Mouse (Mus musculus) intestine, embryonic 15.5 days (tissue): ENCODE measurements around the gene Agpat1. TPM values are rescaled to one million over a fixed set of nuclear protein-coding genes. Genes with fewer than 3 reads are reported as not detected.

Experiments used
- ATAC-seq: fragments of 200-750 bp; cut with Nextera tagmentation; 2 replicates; pipeline ENCODE4 v1.8.0; 2017; ENCODE audit warnings: moderate TSS enrichment, moderate library complexity
- H3K27ac ChIP-seq: fragments of 300-500 bp; sonication (generic); 2 replicates; pipeline ENCODE4 v1.5.1; 2015; ENCODE audit warnings: mild to moderate bottlenecking, inconsistent platforms
- H3K27me3 ChIP-seq: fragments of 300-500 bp; sonication (generic); replicated peaks from 2 replicates; pipeline ENCODE4 v1.6.1; 2015; ENCODE audit warnings: inconsistent platforms
- H3K36me3 ChIP-seq: fragments of 300-500 bp; sonication (generic); 2 replicates; pipeline ENCODE4 v1.6.1; 2015; ENCODE audit warnings: inconsistent platforms
- H3K4me1 ChIP-seq: fragments of 300-500 bp; sonication (generic); replicated peaks from 2 replicates; pipeline ENCODE4 v1.6.1; 2015; ENCODE audit warnings: inconsistent platforms
- H3K4me2 ChIP-seq: fragments of 300-500 bp; sonication (generic); replicated peaks from 2 replicates; pipeline ENCODE4 v1.6.1; 2015; ENCODE audit warnings: mild to moderate bottlenecking, inconsistent platforms
- H3K4me3 ChIP-seq: fragments of 300-500 bp; sonication (generic); replicated peaks from 2 replicates; pipeline ENCODE4 v1.5.1; 2015; ENCODE audit warnings: inconsistent platforms
- H3K9ac ChIP-seq: fragments of 300-500 bp; sonication (generic); 2 replicates; pipeline ENCODE4 v1.6.1; 2015; ENCODE audit warnings: inconsistent platforms
- H3K9me3 ChIP-seq: fragments of 300-500 bp; sonication (generic); 2 replicates; pipeline ENCODE4 v1.6.1; 2016; ENCODE audit warnings: inconsistent platforms
- WGBS: fragments of 180-500 bp; shearing (Covaris S2); methylation state at CpG from one replicate; pipeline ENCODE4 v1.1.7; 2015; 5-methylcytosine and 5-hydroxymethylcytosine counted together
- polyA plus RNA-seq: library from polyadenylated mRNA; unstranded; fragments of >200 nt; fragmentation: Nextera tagmentation; extraction: Ambion mirVana; gene quantifications from 2 replicates; pipeline ENCODE4 v1.2.1, GENCODE M21; 2015

Agpat1 gene
- polyA plus RNA-seq, 1 experiment from 2014 or later = 51.2 TPM

- ATAC-seq = no peak
- Histone ChIP-seq H3K4me1 (peaks cover 32% of the 10 kb centered on the region), H3K27me3 (no peaks in the 10 kb centered on the region), H3K9me3 (no peaks in the 10 kb centered on the region), H3K4me3 (no peak overlapping the region), H3K9ac (no peak overlapping the region), H3K27ac (no peak overlapping the region), H3K36me3 (0 out of 2 replicates have a peak, but pooled peaks cover 5% of the 10 kb centered on the region), H3K4me2 (no peak overlapping the region)
- WGBS = 76% methylated on average over 10 of the region's 10 CpGs
These were observed 39.9 kb downstream of the Agpat1 start for GRCm38 (mm10) chr17:34643944-34644343.

GRCm38 (mm10) chr17:34644608-34645007 is 40.5 kb downstream of the Agpat1 start, which contains the start of gene Fkbpl:
Gene Fkbpl (plus strand): TSS chr17:34644764.
- peak; percentile 80 for ATAC-seq
- H3K4me2 ChIP-seq = peak within 1 kb of the TSS; percentile 68
- H3K9ac ChIP-seq = peak within 1 kb of the TSS; percentile 68
- H3K4me1 ChIP-seq = peaks cover 32% of the 10 kb centered on the region
- no peaks in the 10 kb centered on the region for H3K9me3 ChIP-seq
- WGBS = under 1% methylated on average over 16 of the region's 16 CpGs
- peak within 1 kb of the TSS; percentile 66; the same call in 1 of the 2 replicates for H3K27ac ChIP-seq
- peaks cover 5% of the 10 kb centered on the region; the same call in 1 of the 2 replicates for H3K36me3 ChIP-seq
- H3K4me3 ChIP-seq = peak within 1 kb of the TSS; percentile 55
- H3K27me3 ChIP-seq = no peaks in the 10 kb centered on the region

- Histone ChIP-seq H3K9ac (peak overlapping the region; percentile 68), H3K36me3 (peaks cover 7% of the 10 kb centered on the region), H3K9me3 (no peaks in the 10 kb centered on the region), H3K4me2 (peak overlapping the region; percentile 68), H3K4me3 (peak overlapping the region; percentile 55), H3K27ac (0 out of 2 replicates have a peak overlapping the region, but pooled peaks have one; percentile 66), H3K4me1 (peaks cover 32% of the 10 kb centered on the region), H3K27me3 (no peaks in the 10 kb centered on the region)
- 40% methylated on average over 10 of the region's 10 CpGs for WGBS
- ATAC-seq = no peak
These were observed 41.3 kb downstream of the Agpat1 start for GRCm38 (mm10) chr17:34645256-34645829.

- Histone ChIP-seq H3K27me3 (no peaks in the 10 kb centered on the region), H3K27ac (no peak overlapping the region), H3K4me3 (no peak overlapping the region), H3K4me1 (peaks cover 28% of the 10 kb centered on the region), H3K4me2 (peak overlapping the region; percentile 68), H3K9ac (no peak overlapping the region), H3K36me3 (peaks cover 7% of the 10 kb centered on the region), H3K9me3 (no peaks in the 10 kb centered on the region)
- 91% methylated on average over 30 of the region's 30 CpGs for WGBS
- ATAC-seq = no peak
These were observed 41.9 kb downstream of the Agpat1 start for GRCm38 (mm10) chr17:34645831-34646511.

- H3K27ac ChIP-seq = peak within 1 kb of the TSS; percentile 71
- peak; percentile 97 for ATAC-seq
- H3K9me3 ChIP-seq = no peaks in the 10 kb centered on the region
- no peaks in the 10 kb centered on the region for H3K27me3 ChIP-seq
- peak within 1 kb of the TSS; percentile 89 for H3K4me2 ChIP-seq
- peaks cover 11% of the 10 kb centered on the region for H3K36me3 ChIP-seq
- H3K9ac ChIP-seq = peak within 1 kb of the TSS; percentile 90
- H3K4me3 ChIP-seq = peak within 1 kb of the TSS; percentile 97
- peaks cover 23% of the 10 kb centered on the region for H3K4me1 ChIP-seq
- WGBS = under 1% methylated on average over 66 of the region's 66 CpGs
These were observed 43.1 kb downstream of the Agpat1 start, which contains the start of gene Atf6b for GRCm38 (mm10) chr17:34646906-34647787. Gene Atf6b (plus strand): TSS chr17:34647146.

GRCm38 (mm10) chr17:34648141-34648890 is 44.3 kb downstream of the Agpat1 start:
- Histone ChIP-seq H3K27me3 (no peaks in the 10 kb centered on the region), H3K27ac (no peak overlapping the region), H3K4me1 (peaks cover 23% of the 10 kb centered on the region), H3K36me3 (peaks cover 11% of the 10 kb centered on the region), H3K9ac (no peak overlapping the region; the same call in 1 of the 2 replicates), H3K9me3 (no peaks in the 10 kb centered on the region), H3K4me3 (peak overlapping the region; percentile 97; the same call in 1 of the 2 replicates), H3K4me2 (peak overlapping the region; percentile 89)
- WGBS = 83% methylated on average over 16 of the region's 16 CpGs
- ATAC-seq = no peak

- no peak overlapping the region for H3K4me2 ChIP-seq
- no peaks in the 10 kb centered on the region for H3K9me3 ChIP-seq
- peaks cover 20% of the 10 kb centered on the region for H3K4me1 ChIP-seq
- no peak overlapping the region for H3K4me3 ChIP-seq
- H3K27ac ChIP-seq = no peak overlapping the region
- peaks cover 11% of the 10 kb centered on the region for H3K36me3 ChIP-seq
- no peaks in the 10 kb centered on the region for H3K27me3 ChIP-seq
- H3K9ac ChIP-seq = no peak overlapping the region
- ATAC-seq = no peak
- WGBS = 88% methylated on average over 18 of the region's 18 CpGs
These were observed 45.2 kb downstream of the Agpat1 start for GRCm38 (mm10) chr17:34649106-34649864.

- H3K36me3 ChIP-seq = peaks cover 7% of the 10 kb centered on the region
These were observed 46.7 kb downstream of the Agpat1 start for GRCm38 (mm10) chr17:34650781-34651180.

GRCm38 (mm10) chr17:34651507-34652221 is 47.6 kb downstream of the Agpat1 start:
- H3K4me1 ChIP-seq = peaks cover 28% of the 10 kb centered on the region
- H3K9me3 ChIP-seq = no peaks in the 10 kb centered on the region
- no peak overlapping the region for H3K9ac ChIP-seq
- no peak overlapping the region for H3K4me3 ChIP-seq
- no peak for ATAC-seq
- no peaks in the 10 kb centered on the region for H3K27me3 ChIP-seq
- H3K27ac ChIP-seq = no peak overlapping the region
- H3K4me2 ChIP-seq = no peak overlapping the region
- peaks cover 6% of the 10 kb centered on the region for H3K36me3 ChIP-seq
- 56% methylated on average over 19 of the region's 19 CpGs for WGBS

More at GRCm38 (mm10) chr17:34650781-34651180, 46.7 kb downstream of the Agpat1 start:
- no peak overlapping the region for H3K4me3 ChIP-seq
- no peak for ATAC-seq
- H3K9me3 ChIP-seq = no peaks in the 10 kb centered on the region
- H3K4me2 ChIP-seq = no peak overlapping the region
- H3K27ac ChIP-seq = no peak overlapping the region
- H3K27me3 ChIP-seq = no peaks in the 10 kb centered on the region
- WGBS = 94% methylated on average over 14 of the region's 14 CpGs
- H3K9ac ChIP-seq = no peak overlapping the region
- H3K4me1 ChIP-seq = peaks cover 25% of the 10 kb centered on the region

- H3K4me3 ChIP-seq = no peak overlapping the region
- H3K27ac ChIP-seq = no peak overlapping the region
- no peaks in the 10 kb centered on the region for H3K27me3 ChIP-seq
- WGBS = 96% methylated on average over 10 of the region's 10 CpGs
- peaks cover 6% of the 10 kb centered on the region for H3K36me3 ChIP-seq
- H3K4me1 ChIP-seq = peaks cover 34% of the 10 kb centered on the region
- no peak for ATAC-seq
- no peak overlapping the region for H3K4me2 ChIP-seq
- H3K9ac ChIP-seq = no peak overlapping the region
- H3K9me3 ChIP-seq = no peaks in the 10 kb centered on the region
These were observed 48.5 kb downstream of the Agpat1 start for GRCm38 (mm10) chr17:34652546-34652945.
